Comparison of ENCODE assay signal across 8 mouse cellular contexts in the genomic region with DNA sequence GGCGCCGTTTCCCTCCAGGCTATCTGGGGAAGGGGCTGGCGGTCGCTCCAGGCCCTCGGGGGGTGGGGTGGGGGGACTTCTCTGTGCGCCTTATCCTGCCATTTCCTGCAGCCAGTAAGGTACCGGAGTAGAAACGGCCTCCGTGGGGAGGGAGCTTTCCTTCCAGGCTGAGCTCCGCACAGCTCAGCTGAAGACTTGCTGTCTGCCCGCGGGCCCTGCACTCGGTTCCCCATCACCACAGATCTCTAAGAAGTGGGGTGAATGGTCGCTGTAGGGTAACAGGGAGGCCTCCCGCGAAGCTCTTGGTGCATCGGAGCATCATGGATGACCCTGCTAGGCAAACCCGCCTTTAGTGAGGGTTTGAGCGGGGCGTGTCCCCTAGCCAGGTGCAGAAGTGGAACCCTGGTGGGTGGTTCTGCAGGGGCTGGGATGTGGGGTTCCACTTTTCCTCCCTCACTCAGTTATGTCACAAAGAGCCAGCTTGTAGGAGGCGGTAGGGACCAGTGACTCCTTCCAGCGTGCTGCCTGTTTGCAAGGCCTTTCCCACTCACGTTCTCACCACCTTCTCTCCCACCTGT. TPM values are rescaled to one million over a fixed set of nuclear protein-coding genes. Genes with fewer than 3 reads are reported as not detected.
A peak's percentile ranks its signal among the peaks of the same experiment; 100 is the strongest.
DNase-seq lines count a peak whose midpoint lies in the region; ATAC-seq and TF ChIP-seq lines count a peak whose summit lies in the region.

No protein-coding gene starts in this region.

- peaks cover 17% of the 10 kb centered on the region for H3K4me1 ChIP-seq in neural tube, embryonic 11.5 days (ENCODE audit: control insufficient read depth, insufficient read depth, low read length)
- peaks cover 51% of the 10 kb centered on the region for H3K4me1 ChIP-seq in limb, embryonic 10.5 days
- peaks cover 33% of the 10 kb centered on the region for H3K4me1 ChIP-seq in small intestine, adult 2 months (ENCODE audit: control insufficient read depth, insufficient read depth, insufficient read length, low read length)

- peak overlapping the region; percentile 51 for H3K9ac ChIP-seq in neural tube, embryonic 11.5 days (ENCODE audit: low read length)

- no peak for TF ChIP-seq POLR2A in small intestine, adult 2 months (IDR thresholded peaks at IDR 0.05; ENCODE audit: low read depth, low read length)

- H3K4me3 ChIP-seq in neural tube, embryonic 11.5 days (ENCODE audit: low read depth, low read length), result peak overlapping the region; percentile 45
- peak overlapping the region; percentile 66 for H3K4me3 ChIP-seq in limb, embryonic 10.5 days
- peak overlapping the region; percentile 77 for H3K4me3 ChIP-seq in small intestine, adult 2 months (ENCODE audit: low read depth, low read length)

- peak overlapping the region; percentile 100 for H3K4me2 ChIP-seq in neural tube, embryonic 11.5 days (ENCODE audit: low read depth)

- H3K9me3 ChIP-seq in neural tube, embryonic 11.5 days (ENCODE audit: control insufficient read depth, low read length), result no peaks in the 10 kb centered on the region
- H3K9me3 ChIP-seq in limb, embryonic 10.5 days (replicated peaks), result no peaks in the 10 kb centered on the region

- ATAC-seq in CD4-positive, CD25-positive, alpha-beta regulatory T cell, adult 4 months, result no peak
- peak; percentile 21; the same call in 1 of the 2 replicates for ATAC-seq in neural tube, embryonic 11.5 days (ENCODE audit: insufficient read depth, low FRiP score, low TSS enrichment)

- no peak for TF ChIP-seq CTCF in small intestine, adult 2 months (IDR thresholded peaks at IDR 0.05; ENCODE audit: extremely low read depth, insufficient read length, insufficient replicate concordance, low read depth, low read length)

- H3K36me3 ChIP-seq in neural tube, embryonic 11.5 days (ENCODE audit: control insufficient read depth, insufficient read depth, low read length), result no peaks in the 10 kb centered on the region
- no peaks in the 10 kb centered on the region for H3K36me3 ChIP-seq in limb, embryonic 10.5 days
- H3K36me3 ChIP-seq in small intestine, adult 2 months (ENCODE audit: control insufficient read depth, insufficient read depth, low read length), result no peaks in the 10 kb centered on the region

- DNase-seq in CD4-positive, CD25-positive, alpha-beta regulatory T cell, adult 2 months (ENCODE audit: low read depth, low spot score), result peak; percentile 47
- no peak for DNase-seq in neural tube, embryonic 11.5 days (ENCODE audit: low spot score)
- DNase-seq in neural tube, embryonic 10.5 days (ENCODE audit: extremely low spot score, low spot score), result no peak
- no peak for DNase-seq in limb, embryonic 10.5 days (ENCODE audit: low spot score)
- DNase-seq in adrenal gland, adult 2 months, result no peak
- DNase-seq in frontal cortex, postnatal 25 days (ENCODE audit: low spot score in 2 of 2), result no peak

- H3K27ac ChIP-seq in neural tube, embryonic 11.5 days (ENCODE audit: low read depth, low read length), result no peak overlapping the region
- H3K27ac ChIP-seq in limb, embryonic 10.5 days, result peak overlapping the region; percentile 73; the same call in 1 of the 2 replicates
- H3K27ac ChIP-seq in small intestine, adult 2 months (ENCODE audit: insufficient read depth, low read depth, low read length), result peak overlapping the region; percentile 72

- H3K27me3 ChIP-seq in neural tube, embryonic 11.5 days (ENCODE audit: control insufficient read depth, insufficient read depth, low read length), result peaks cover 18% of the 10 kb centered on the region
- peaks cover 75% of the 10 kb centered on the region for H3K27me3 ChIP-seq in limb, embryonic 10.5 days (ENCODE audit: low read depth, poor library complexity, severe bottlenecking)
- 0 out of 2 replicates have a peak, but pooled peaks cover 3% of the 10 kb centered on the region for H3K27me3 ChIP-seq in small intestine, adult 2 months (ENCODE audit: control insufficient read depth, insufficient read depth, low read length)

- 7% methylated on average over 23 of the region's 23 CpGs for WGBS in neural tube, embryonic 11.5 days
- WGBS in limb, embryonic 10.5 days, result 5% methylated on average over 23 of the region's 23 CpGs
- 28% methylated on average over 23 of the region's 23 CpGs for WGBS in small intestine, adult 2 months

RNA-seq across cellular contexts. Expression of gene Ppp1r16b, which starts 3.3 kb away (rescaled TPM):
- polyA plus RNA-seq in CD4-positive, CD25-positive, alpha-beta regulatory T cell, adult 4 months (2017; shearing (Covaris generic)), result 100 to 1,000 TPM; 121 to 150 TPM
- 3.9 and 4.0 TPM in 2 replicates for polyA plus RNA-seq in neural tube, embryonic 11.5 days (2014; fragmentation: Nextera tagmentation; extraction: Ambion mirVana)
- 4.4 TPM in 2 replicates for polyA plus RNA-seq in limb, embryonic 10.5 days (2016; fragmentation: Nextera tagmentation; extraction: Ambion mirVana)
- polyA plus RNA-seq in small intestine, adult 2 months (2012; rRNA removed), result 3.6 and 3.9 TPM in 2 replicates
- 10 to 100 TPM in 1 of 2 experiments, 1 to 10 TPM in 1; 9.3 to 13.3 TPM for total RNA-seq in adrenal gland, adult 2 months (2021)
- polyA plus RNA-seq in adrenal gland, adult 2 months (2012; rRNA removed), result 3.3 and 4.1 TPM in 2 replicates

RNA-seq across cellular contexts. Expression of gene Actr5, which starts 43.8 kb away (rescaled TPM):
- polyA plus RNA-seq in CD4-positive, CD25-positive, alpha-beta regulatory T cell, adult 4 months (2017; shearing (Covaris generic)), result 1 to 10 TPM; 2.1 to 2.9 TPM
- 15.1 and 16.6 TPM in 2 replicates for polyA plus RNA-seq in neural tube, embryonic 11.5 days (2014; fragmentation: Nextera tagmentation; extraction: Ambion mirVana)
- polyA plus RNA-seq in limb, embryonic 10.5 days (2016; fragmentation: Nextera tagmentation; extraction: Ambion mirVana), result 13.8 and 16.2 TPM in 2 replicates
- polyA plus RNA-seq in small intestine, adult 2 months (2012; rRNA removed), result 5.5 and 7.7 TPM in 2 replicates
- 10 to 100 TPM in 1 of 2 experiments, 1 to 10 TPM in 1; 9.1 to 10.1 TPM for total RNA-seq in adrenal gland, adult 2 months (2021)
- polyA plus RNA-seq in adrenal gland, adult 2 months (2012; rRNA removed), result 7.1 and 9.0 TPM in 2 replicates

RNA-seq across cellular contexts. Expression of gene Slc32a1, which starts 58.0 kb away (rescaled TPM):
- polyA plus RNA-seq in CD4-positive, CD25-positive, alpha-beta regulatory T cell, adult 4 months (2017; shearing (Covaris generic)), result not detected
- 1.6 and 2.4 TPM in 2 replicates for polyA plus RNA-seq in neural tube, embryonic 11.5 days (2014; fragmentation: Nextera tagmentation; extraction: Ambion mirVana)
- polyA plus RNA-seq in limb, embryonic 10.5 days (2016; fragmentation: Nextera tagmentation; extraction: Ambion mirVana), result not detected in 2 replicates
- not detected in 2 replicates for polyA plus RNA-seq in small intestine, adult 2 months (2012; rRNA removed)
- total RNA-seq in adrenal gland, adult 2 months (2021), result not detected
- polyA plus RNA-seq in adrenal gland, adult 2 months (2012; rRNA removed), result not detected in 2 replicates

Comparison
In these comparisons a context has a peak if more than half of its experiments do, and no peak if none do; other contexts are left out.
1. RNA of gene Ppp1r16b, which starts 3.3 kb away (polyA plus RNA-seq): 121 to 150 TPM in CD4-positive, CD25-positive, alpha-beta regulatory T cell, adult 4 months; 4.4 TPM in limb, embryonic 10.5 days, 3.3 to 4.1 TPM in adrenal gland, adult 2 months, 3.9 to 4.0 TPM in neural tube, embryonic 11.5 days and 3.6 to 3.9 TPM in small intestine, adult 2 months; every median in the first group is over 10 times any median in the second.
2. Peak in every context shown above with its lines, with median percentiles within 50 percentile points of each other: H3K4me3 ChIP-seq.